Mouse (Mus musculus): ENCODE data around the gene Paxx. TPM values are rescaled to one million over a fixed set of nuclear protein-coding genes. Genes with fewer than 3 reads are reported as not detected.
"Not testable (repeated sequence)": the region's sequence is repeated elsewhere in the genome, so short reads cannot be mapped to it uniquely, and the experiment has no call there.

Gene Paxx
- polyA plus RNA-seq, 2 experiments: 44.9 to 65.6 TPM

GRCm38 (mm10) chr2:25423626-25424025, 37.3 kb downstream of the Paxx start:
- H3K4me1 ChIP-seq (ENCODE audit: control insufficient read depth, insufficient read depth, low read length): no peaks in the 10 kb centered on the region
- no peaks in the 10 kb centered on the region for H3K27me3 ChIP-seq (ENCODE audit: control insufficient read depth, insufficient read depth, low read length)
- no peak overlapping the region for H3K4me2 ChIP-seq (replicated peaks; ENCODE audit: low read depth, low read length, severe bottlenecking)
- no peak for TF ChIP-seq POLR2A (IDR thresholded peaks at IDR 0.05; ENCODE audit: borderline replicate concordance, extremely low read depth, insufficient read depth, insufficient read length)
- no peak overlapping the region for H3K9ac ChIP-seq (ENCODE audit: low read depth, low read length, severe bottlenecking)
- H3K36me3 ChIP-seq (ENCODE audit: control insufficient read depth, insufficient read depth, low read length): no peaks in the 10 kb centered on the region
- H3K4me3 ChIP-seq (replicated peaks; ENCODE audit: low read length): no peak overlapping the region
- no peaks in the 10 kb centered on the region for H3K9me3 ChIP-seq (ENCODE audit: control insufficient read depth, low read length)
- 50% methylated on average over 1 of the region's 1 CpGs for WGBS
- H3K27ac ChIP-seq (replicated peaks; ENCODE audit: low read depth, low read length): no peak overlapping the region
- ATAC-seq (ENCODE audit: low FRiP score, low read depth): no peak
- DNase-seq (ENCODE audit: low spot score): no peak

- Histone ChIP-seq H3K4me3 (replicated peaks; ENCODE audit: low read length) (no peak within 1 kb of the TSS), H3K4me1 (ENCODE audit: control insufficient read depth, insufficient read depth, low read length) (no peaks in the 10 kb centered on the region), H3K4me2 (replicated peaks; ENCODE audit: low read depth, low read length, severe bottlenecking) (no peak within 1 kb of the TSS), H3K27me3 (ENCODE audit: control insufficient read depth, insufficient read depth, low read length) (no peaks in the 10 kb centered on the region), H3K36me3 (ENCODE audit: control insufficient read depth, insufficient read depth, low read length) (no peaks in the 10 kb centered on the region), H3K9me3 (ENCODE audit: control insufficient read depth, low read length) (no peaks in the 10 kb centered on the region), H3K27ac (replicated peaks; ENCODE audit: low read depth, low read length) (no peak within 1 kb of the TSS), H3K9ac (ENCODE audit: low read depth, low read length, severe bottlenecking) (no peak within 1 kb of the TSS)
- DNase-seq (ENCODE audit: low spot score) (no peak), ATAC-seq (ENCODE audit: low FRiP score, low read depth) (no peak)
- 53% methylated on average over 17 of the region's 17 CpGs for WGBS
- no peak for TF ChIP-seq POLR2A (IDR thresholded peaks at IDR 0.05; ENCODE audit: borderline replicate concordance, extremely low read depth, insufficient read depth, insufficient read length)
These were observed 38.1 kb downstream of the Paxx start, which contains the start of gene Fut7 for GRCm38 (mm10) chr2:25422587-25423410. Gene Fut7, plus strand, starts transcription at chr2:25423267.

- Histone ChIP-seq H3K27me3 (ENCODE audit: control insufficient read depth, insufficient read depth, low read length) (no peaks in the 10 kb centered on the region), H3K9me3 (ENCODE audit: control insufficient read depth, low read length) (no peaks in the 10 kb centered on the region), H3K4me1 (ENCODE audit: control insufficient read depth, insufficient read depth, low read length) (no peaks in the 10 kb centered on the region), H3K4me3 (replicated peaks; ENCODE audit: low read length) (no peak overlapping the region), H3K36me3 (ENCODE audit: control insufficient read depth, insufficient read depth, low read length) (no peaks in the 10 kb centered on the region), H3K9ac (ENCODE audit: low read depth, low read length, severe bottlenecking) (no peak overlapping the region), H3K27ac (replicated peaks; ENCODE audit: low read depth, low read length) (no peak overlapping the region), H3K4me2 (replicated peaks; ENCODE audit: low read depth, low read length, severe bottlenecking) (no peak overlapping the region)
- 14% methylated on average over 3 of the region's 3 CpGs for WGBS
- DNase-seq (ENCODE audit: low spot score) (peak; percentile 80), ATAC-seq (ENCODE audit: low FRiP score, low read depth) (peak; percentile 50; the same call in 1 of the 2 replicates)
- no peak for TF ChIP-seq POLR2A (IDR thresholded peaks at IDR 0.05; ENCODE audit: borderline replicate concordance, extremely low read depth, insufficient read depth, insufficient read length)
These were observed 39.0 kb downstream of the Paxx start for GRCm38 (mm10) chr2:25421896-25422295.

GRCm38 (mm10) chr2:25417426-25417825, 43.5 kb downstream of the Paxx start:
- Histone ChIP-seq H3K36me3 (ENCODE audit: control insufficient read depth, insufficient read depth, low read length) (no peaks in the 10 kb centered on the region), H3K4me2 (replicated peaks; ENCODE audit: low read depth, low read length, severe bottlenecking) (no peak overlapping the region), H3K9me3 (ENCODE audit: control insufficient read depth, low read length) (no peaks in the 10 kb centered on the region), H3K9ac (ENCODE audit: low read depth, low read length, severe bottlenecking) (no peak overlapping the region), H3K4me3 (replicated peaks; ENCODE audit: low read length) (no peak overlapping the region), H3K4me1 (ENCODE audit: control insufficient read depth, insufficient read depth, low read length) (no peaks in the 10 kb centered on the region), H3K27ac (replicated peaks; ENCODE audit: low read depth, low read length) (no peak overlapping the region), H3K27me3 (ENCODE audit: control insufficient read depth, insufficient read depth, low read length) (no peaks in the 10 kb centered on the region)
- WGBS: 23% methylated on average over 3 of the region's 3 CpGs
- DNase-seq (ENCODE audit: low spot score): no peak
- TF ChIP-seq POLR2A (IDR thresholded peaks at IDR 0.05; ENCODE audit: borderline replicate concordance, extremely low read depth, insufficient read depth, insufficient read length): no peak
- ATAC-seq (ENCODE audit: low FRiP score, low read depth): no peak

- not testable (repeated sequence) for DNase-seq (ENCODE audit: low spot score); H3K9me3 ChIP-seq (ENCODE audit: control insufficient read depth, low read length); H3K27me3 ChIP-seq (ENCODE audit: control insufficient read depth, insufficient read depth, low read length); H3K27ac ChIP-seq (replicated peaks; ENCODE audit: low read depth, low read length); ATAC-seq (ENCODE audit: low FRiP score, low read depth); H3K4me3 ChIP-seq (replicated peaks; ENCODE audit: low read length); H3K9ac ChIP-seq (ENCODE audit: low read depth, low read length, severe bottlenecking); H3K36me3 ChIP-seq (ENCODE audit: control insufficient read depth, insufficient read depth, low read length); H3K4me2 ChIP-seq (replicated peaks; ENCODE audit: low read depth, low read length, severe bottlenecking); H3K4me1 ChIP-seq (ENCODE audit: control insufficient read depth, insufficient read depth, low read length)
These were observed 47.5 kb downstream of the Paxx start for GRCm38 (mm10) chr2:25413436-25413835.
